Mouse (Mus musculus): ENCODE results near the gene Atxn1.

DNA sequence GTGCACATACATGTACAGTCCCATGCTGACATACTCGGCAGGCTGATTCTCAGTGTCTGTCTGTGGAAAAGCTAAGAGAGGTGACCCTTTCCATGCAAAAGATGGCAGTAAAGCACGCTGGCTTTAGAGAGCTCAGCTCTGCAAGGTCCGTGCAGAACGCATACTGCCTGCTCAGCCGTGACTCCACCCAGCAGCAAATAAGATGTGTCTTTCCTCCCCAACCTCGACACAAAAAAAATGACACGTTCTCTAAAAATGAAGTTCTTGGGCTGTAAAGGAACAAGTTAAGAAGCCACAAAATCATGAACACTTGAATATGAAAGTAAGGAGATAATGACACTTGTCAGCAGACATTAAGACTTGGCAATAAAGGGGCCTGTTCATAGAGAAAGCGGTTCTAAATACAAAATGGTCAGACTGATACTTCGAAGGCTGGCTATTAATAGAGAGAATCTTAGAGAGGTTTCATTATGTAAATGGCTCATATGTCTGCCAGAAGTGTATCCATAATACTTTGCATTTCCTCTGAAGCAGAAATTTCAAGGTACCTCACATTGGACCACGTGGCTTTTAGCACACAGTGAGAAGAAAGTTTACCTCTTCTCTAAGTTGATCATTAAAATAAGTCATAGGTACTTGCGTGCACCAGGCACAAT, 132.0 kb downstream of the Atxn1 start:
- no peak for TF ChIP-seq CTCF (IDR thresholded peaks at IDR 0.05; ENCODE audit: insufficient read depth, low read depth, low read length)
- no peak for TF ChIP-seq POLR2A (IDR thresholded peaks at IDR 0.05; ENCODE audit: insufficient read depth, low read depth, low read length)

Data from olfactory bulb, adult 2 months (tissue).